Mouse (Mus musculus) midbrain, embryonic 12.5 days (tissue): ENCODE results near the gene Ppp1ca. TPM values are rescaled to one million over a fixed set of nuclear protein-coding genes. Genes with fewer than 3 reads are reported as not detected.

Experiments
- ATAC-seq: fragments of 200-750 bp; cut with Nextera tagmentation; 2 replicates; pipeline ENCODE4 v1.8.0; 2017; ENCODE audit warnings: low read depth, moderate TSS enrichment, moderate library complexity; ENCODE audit not compliant: low FRiP score
- H3K27ac ChIP-seq: fragments of 300-500 bp; sonication (generic); replicated peaks from 2 replicates; pipeline ENCODE4 v1.5.1; 2016; ENCODE audit warnings: mild to moderate bottlenecking
- H3K27me3 ChIP-seq: fragments of 300-500 bp; sonication (generic); 2 replicates; pipeline ENCODE4 v1.6.1; 2016; ENCODE audit warnings: mild to moderate bottlenecking
- H3K36me3 ChIP-seq: fragments of 300-500 bp; sonication (generic); 2 replicates; pipeline ENCODE4 v1.6.1; 2016
- H3K4me1 ChIP-seq: fragments of 300-500 bp; sonication (generic); 2 replicates; pipeline ENCODE4 v1.6.1; 2016
- H3K4me2 ChIP-seq: fragments of 300-500 bp; sonication (generic); replicated peaks from 2 replicates; pipeline ENCODE4 v1.6.1; 2016; ENCODE audit warnings: mild to moderate bottlenecking, moderate library complexity
- H3K4me3 ChIP-seq: fragments of 300-500 bp; sonication (generic); 2 replicates; pipeline ENCODE4 v1.5.1; 2016; ENCODE audit warnings: mild to moderate bottlenecking
- H3K9ac ChIP-seq: fragments of 300-500 bp; sonication (generic); replicated peaks from 2 replicates; pipeline ENCODE4 v1.6.1; 2016; ENCODE audit warnings: mild to moderate bottlenecking, moderate library complexity
- H3K9me3 ChIP-seq: fragments of 300-500 bp; sonication (generic); 2 replicates; pipeline ENCODE4 v1.6.1; 2016; ENCODE audit warnings: mild to moderate bottlenecking
- WGBS: fragments of 180-500 bp; shearing (Covaris S2); methylation state at CpG from one replicate; pipeline ENCODE4 v1.1.7; 2016; 5-methylcytosine and 5-hydroxymethylcytosine counted together
- polyA plus RNA-seq: library from polyadenylated mRNA; unstranded; fragments of >200 nt; fragmentation: Nextera tagmentation; extraction: Ambion mirVana; gene quantifications from 2 replicates; pipeline ENCODE4 v1.2.1, GENCODE M21; 2016

Ppp1ca gene
- polyA plus RNA-seq, 1 experiment from 2014 or later = 733 TPM

GRCm38 (mm10) chr19:4208563-4208962 is 16.7 kb downstream of the Ppp1ca start:
- H3K36me3 ChIP-seq = no peaks in the 10 kb centered on the region
- no peak overlapping the region for H3K9ac ChIP-seq
- no peaks in the 10 kb centered on the region for H3K9me3 ChIP-seq
- H3K27ac ChIP-seq = no peak overlapping the region
- H3K27me3 ChIP-seq = peaks cover 66% of the 10 kb centered on the region
- H3K4me1 ChIP-seq = peaks cover 14% of the 10 kb centered on the region
- no peak overlapping the region for H3K4me3 ChIP-seq
- 62% methylated on average over 5 of the region's 5 CpGs for WGBS
- ATAC-seq = no peak
- H3K4me2 ChIP-seq = no peak overlapping the region

- 14% methylated on average over 4 of the region's 4 CpGs for WGBS
- ATAC-seq = no peak
- Histone ChIP-seq H3K36me3 (no peaks in the 10 kb centered on the region), H3K4me2 (no peak overlapping the region), H3K27ac (no peak overlapping the region), H3K9me3 (no peaks in the 10 kb centered on the region), H3K4me1 (peaks cover 40% of the 10 kb centered on the region), H3K4me3 (no peak overlapping the region), H3K9ac (no peak overlapping the region), H3K27me3 (peaks cover 71% of the 10 kb centered on the region)
Measured at GRCm38 (mm10) chr19:4211891-4212588, 20.2 kb downstream of the Ppp1ca start.

GRCm38 (mm10) chr19:4213524-4213974 is 21.7 kb downstream of the Ppp1ca start:
- WGBS = 3% methylated on average over 9 of the region's 9 CpGs
- Histone ChIP-seq H3K4me3 (no peak overlapping the region), H3K36me3 (no peaks in the 10 kb centered on the region), H3K4me1 (peaks cover 44% of the 10 kb centered on the region), H3K27me3 (peaks cover 80% of the 10 kb centered on the region), H3K9me3 (no peaks in the 10 kb centered on the region), H3K27ac (no peak overlapping the region), H3K4me2 (peak overlapping the region; percentile 98; the same call in 1 of the 2 replicates), H3K9ac (no peak overlapping the region)
- 0 out of 2 replicates have a peak, but pooled peaks have one; percentile 32 for ATAC-seq

GRCm38 (mm10) chr19:4214071-4214770 is 22.4 kb downstream of the Ppp1ca start, which contains the start of the genes Clcf1 and AC109138.7:
TSS of gene Clcf1 (plus strand) at chr19:4214238.
TSS of gene AC109138.7 (plus strand) at chr19:4214357.
- no peaks in the 10 kb centered on the region for H3K36me3 ChIP-seq
- peaks cover 44% of the 10 kb centered on the region for H3K4me1 ChIP-seq
- no peak within 1 kb of the TSS for H3K27ac ChIP-seq
- peak within 1 kb of the TSS; percentile 59 for H3K4me3 ChIP-seq
- H3K4me2 ChIP-seq = peak within 1 kb of the TSS; percentile 98
- peak; percentile 50 for ATAC-seq
- peaks cover 74% of the 10 kb centered on the region for H3K27me3 ChIP-seq
- WGBS = under 1% methylated on average over 44 of the region's 49 CpGs
- H3K9me3 ChIP-seq = no peaks in the 10 kb centered on the region
- H3K9ac ChIP-seq = peak within 1 kb of the TSS; percentile 72

GRCm38 (mm10) chr19:4214771-4215450 is 23.0 kb downstream of the Ppp1ca start:
- H3K9ac ChIP-seq = peak overlapping the region; percentile 72
- peak overlapping the region; percentile 59 for H3K4me3 ChIP-seq
- no peak overlapping the region for H3K27ac ChIP-seq
- peaks cover 78% of the 10 kb centered on the region for H3K27me3 ChIP-seq
- peak overlapping the region; percentile 98 for H3K4me2 ChIP-seq
- under 1% methylated on average over 44 of the region's 81 CpGs for WGBS
- H3K36me3 ChIP-seq = no peaks in the 10 kb centered on the region
- H3K4me1 ChIP-seq = peaks cover 44% of the 10 kb centered on the region
- ATAC-seq = peak; percentile 50
- no peaks in the 10 kb centered on the region for H3K9me3 ChIP-seq

GRCm38 (mm10) chr19:4215451-4215840 is 23.6 kb downstream of the Ppp1ca start:
- H3K27ac ChIP-seq = no peak overlapping the region
- WGBS = 2% methylated on average over 18 of the region's 21 CpGs

GRCm38 (mm10) chr19:4216041-4216685 is 24.3 kb downstream of the Ppp1ca start:
- whole genome bisulfite sequencing = 25% methylated on average over 14 of the region's 14 CpGs
- no peak overlapping the region for H3K4me3 ChIP-seq

More at GRCm38 (mm10) chr19:4215451-4215840, 23.6 kb downstream of the Ppp1ca start:
- H3K4me3 ChIP-seq = peak overlapping the region; percentile 59
- peaks cover 81% of the 10 kb centered on the region for H3K27me3 ChIP-seq
- H3K9ac ChIP-seq = peak overlapping the region; percentile 72
- H3K9me3 ChIP-seq = no peaks in the 10 kb centered on the region
- no peaks in the 10 kb centered on the region for H3K36me3 ChIP-seq
- peaks cover 48% of the 10 kb centered on the region for H3K4me1 ChIP-seq
- peak overlapping the region; percentile 98 for H3K4me2 ChIP-seq
- ATAC-seq = no peak

GRCm38 (mm10) chr19:4217140-4217539 is 25.3 kb downstream of the Ppp1ca start:
- no peak for ATAC-seq
- no peak overlapping the region for H3K4me3 ChIP-seq
- H3K9ac ChIP-seq = no peak overlapping the region
- H3K9me3 ChIP-seq = no peaks in the 10 kb centered on the region
- no peak overlapping the region for H3K27ac ChIP-seq
- H3K4me1 ChIP-seq = peaks cover 52% of the 10 kb centered on the region
- WGBS = 14% methylated on average over 5 of the region's 5 CpGs
- H3K27me3 ChIP-seq = peaks cover 81% of the 10 kb centered on the region
- no peak overlapping the region for H3K4me2 ChIP-seq
- no peaks in the 10 kb centered on the region for H3K36me3 ChIP-seq

More at GRCm38 (mm10) chr19:4216041-4216685, 24.3 kb downstream of the Ppp1ca start:
- ATAC-seq = no peak
- Histone ChIP-seq H3K9ac (no peak overlapping the region), H3K4me2 (peak overlapping the region; percentile 19; the same call in 1 of the 2 replicates), H3K9me3 (no peaks in the 10 kb centered on the region), H3K27ac (no peak overlapping the region), H3K36me3 (no peaks in the 10 kb centered on the region), H3K27me3 (peaks cover 84% of the 10 kb centered on the region), H3K4me1 (peaks cover 52% of the 10 kb centered on the region)

- Histone ChIP-seq H3K27me3 (peaks cover 79% of the 10 kb centered on the region), H3K4me1 (peaks cover 45% of the 10 kb centered on the region), H3K4me2 (no peak overlapping the region), H3K9ac (no peak overlapping the region), H3K36me3 (no peaks in the 10 kb centered on the region), H3K9me3 (no peaks in the 10 kb centered on the region), H3K27ac (no peak overlapping the region), H3K4me3 (no peak overlapping the region)
- 40% methylated on average over 3 of the region's 3 CpGs for WGBS
- ATAC-seq = no peak
Measured at GRCm38 (mm10) chr19:4217855-4218254, 26.0 kb downstream of the Ppp1ca start.

- H3K27ac ChIP-seq = no peak overlapping the region
Measured at GRCm38 (mm10) chr19:4218293-4218692, 26.4 kb downstream of the Ppp1ca start.

GRCm38 (mm10) chr19:4218784-4219183 is 26.9 kb downstream of the Ppp1ca start:
- Histone ChIP-seq H3K4me1 (peaks cover 36% of the 10 kb centered on the region), H3K4me2 (no peak overlapping the region), H3K36me3 (no peaks in the 10 kb centered on the region), H3K4me3 (no peak overlapping the region), H3K27ac (no peak overlapping the region), H3K27me3 (peaks cover 70% of the 10 kb centered on the region), H3K9ac (no peak overlapping the region), H3K9me3 (no peaks in the 10 kb centered on the region)
- no peak for ATAC-seq
- WGBS = 76% methylated on average over 1 of the region's 1 CpGs

More at GRCm38 (mm10) chr19:4218293-4218692, 26.4 kb downstream of the Ppp1ca start:
- H3K9ac ChIP-seq = no peak overlapping the region
- H3K27me3 ChIP-seq = peaks cover 75% of the 10 kb centered on the region
- no peak overlapping the region for H3K4me2 ChIP-seq
- no peak overlapping the region for H3K4me3 ChIP-seq
- H3K4me1 ChIP-seq = peaks cover 41% of the 10 kb centered on the region
- H3K9me3 ChIP-seq = no peaks in the 10 kb centered on the region
- 89% methylated on average over 11 of the region's 11 CpGs for WGBS
- ATAC-seq = no peak
- no peaks in the 10 kb centered on the region for H3K36me3 ChIP-seq
